Mouse (Mus musculus) induced T-regulatory cell, adult 2 months (primary cell): ENCODE data around the gene Cast.

Experiments used
- DNase-seq: peaks from one replicate; pipeline ENCODE4 v3.0.0-alpha.2; 2012; ENCODE audit warnings: low read depth

Cast gene

GRCm38 (mm10) chr13:74808152-74808929, at the start of gene Cast:
Gene Cast (minus strand): TSS chr13:74808810.
- peak; percentile 81 for DNase-seq

DNA sequence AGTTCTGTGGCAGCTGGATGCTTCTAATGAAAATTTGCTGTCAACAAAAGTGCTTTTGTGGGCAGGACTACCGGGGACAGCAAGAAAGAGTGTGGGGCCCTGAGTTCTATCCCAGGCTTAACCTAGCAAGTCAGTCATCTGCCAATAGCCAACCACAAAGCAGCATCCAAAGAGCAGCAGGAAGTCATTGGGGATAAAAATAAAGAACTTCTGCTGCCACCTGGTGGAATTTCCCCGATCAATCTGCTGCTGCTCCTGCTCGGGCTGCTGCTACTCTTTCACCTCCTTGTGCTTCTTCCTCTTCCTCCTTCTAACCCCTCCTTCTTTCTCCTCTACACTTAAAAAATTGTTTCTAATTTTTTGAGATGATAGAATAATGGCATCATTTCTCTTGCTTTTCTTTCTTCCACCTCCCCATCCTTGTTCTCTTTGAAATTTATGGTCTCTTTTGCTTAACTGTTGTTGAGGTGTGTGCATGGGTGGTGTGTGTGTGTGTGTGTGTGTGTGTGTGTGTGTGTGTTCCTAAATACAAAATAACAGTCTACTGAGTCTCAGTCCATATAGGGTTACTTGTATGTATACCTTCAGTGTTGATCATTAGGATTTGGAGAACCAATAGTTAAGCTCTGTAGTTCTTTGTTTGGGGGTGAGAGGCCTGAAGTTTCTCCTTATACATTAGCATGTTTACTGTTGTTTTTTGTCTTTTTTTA, 45.9 kb upstream of the Cast start:
- DNase-seq = peak; percentile 87

DNA sequence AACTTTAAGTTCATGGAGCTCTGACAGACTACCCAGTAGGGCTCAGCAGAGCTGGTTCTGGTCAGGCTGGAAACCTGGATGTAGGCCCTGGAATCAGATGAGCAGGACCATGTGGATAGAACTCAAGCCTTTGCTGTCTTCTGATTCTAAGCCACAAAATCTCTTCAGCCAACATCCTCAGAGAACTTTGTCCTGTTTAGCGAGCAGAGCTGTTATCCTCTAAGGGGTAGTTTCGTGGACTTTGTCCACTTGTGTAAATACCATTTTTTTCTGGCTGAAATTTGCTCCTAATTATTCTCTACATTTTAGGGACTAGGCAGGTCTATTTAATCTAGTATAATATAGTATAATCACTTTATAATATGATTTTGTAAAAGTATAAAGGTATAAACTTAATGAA, 42.2 kb upstream of the Cast start:
- no peak for DNase-seq

DNA sequence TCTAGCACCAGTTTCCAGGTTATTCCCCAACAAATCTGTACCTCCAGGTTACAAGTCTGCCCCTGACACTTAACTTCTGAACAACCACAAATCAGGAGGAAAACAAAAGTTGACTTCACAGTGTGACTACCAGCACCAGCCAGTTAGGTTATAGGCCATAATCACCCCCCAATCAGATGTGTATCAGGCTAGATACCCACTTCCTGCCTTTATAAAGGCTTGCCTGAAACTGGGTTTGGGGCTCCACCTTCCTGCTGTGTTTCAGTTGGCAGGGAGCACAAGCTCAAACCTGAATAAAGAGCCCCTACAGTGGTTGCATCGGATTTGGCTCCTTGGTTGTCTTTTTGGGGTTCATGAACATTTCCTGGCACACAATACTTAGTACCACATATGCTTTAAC, 37.3 kb upstream of the Cast start:
- peak; percentile 70 for DNase-seq

DNA sequence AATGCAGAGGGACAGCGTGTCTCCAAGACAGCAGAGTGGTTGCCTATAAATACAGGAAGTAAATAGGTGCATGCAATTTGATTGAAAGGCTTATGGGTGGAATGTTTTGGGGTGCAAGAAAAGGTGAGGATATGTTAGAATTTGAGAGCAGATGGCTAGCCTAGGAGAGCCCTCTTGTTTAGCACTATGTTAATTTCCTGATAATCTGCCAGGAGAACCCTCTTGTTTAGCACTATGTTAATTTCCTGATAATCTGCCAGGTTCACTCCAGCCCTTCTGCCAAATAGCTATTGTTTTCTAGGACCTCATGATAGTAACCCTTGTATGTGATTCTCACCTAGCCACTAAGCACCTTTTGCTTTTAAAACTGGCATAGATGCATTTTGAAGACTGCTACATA, 25.9 kb upstream of the Cast start:
- DNase-seq = no peak

GRCm38 (mm10) chr13:74822095-74822494, 13.5 kb upstream of the Cast start:
- no peak for DNase-seq

DNA sequence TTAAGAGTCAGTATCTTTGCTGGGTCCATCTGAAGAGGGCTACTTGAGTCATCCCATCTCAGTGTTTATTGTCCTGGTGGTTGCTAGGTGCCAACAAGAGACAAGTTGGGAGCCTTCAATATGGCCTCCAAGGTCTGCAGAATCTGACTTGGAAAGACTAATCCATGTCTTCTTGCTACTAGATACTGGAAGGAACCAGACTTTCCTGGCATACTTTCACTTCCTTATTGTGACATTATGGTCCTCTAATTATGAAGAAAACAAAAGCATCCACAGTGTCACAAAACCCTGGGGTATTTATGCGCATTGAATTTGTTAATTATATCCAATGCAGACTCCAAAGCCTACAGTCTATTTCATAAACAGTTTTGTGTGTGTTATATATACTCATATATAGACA, 7.1 kb upstream of the Cast start:
- no peak for DNase-seq

DNA sequence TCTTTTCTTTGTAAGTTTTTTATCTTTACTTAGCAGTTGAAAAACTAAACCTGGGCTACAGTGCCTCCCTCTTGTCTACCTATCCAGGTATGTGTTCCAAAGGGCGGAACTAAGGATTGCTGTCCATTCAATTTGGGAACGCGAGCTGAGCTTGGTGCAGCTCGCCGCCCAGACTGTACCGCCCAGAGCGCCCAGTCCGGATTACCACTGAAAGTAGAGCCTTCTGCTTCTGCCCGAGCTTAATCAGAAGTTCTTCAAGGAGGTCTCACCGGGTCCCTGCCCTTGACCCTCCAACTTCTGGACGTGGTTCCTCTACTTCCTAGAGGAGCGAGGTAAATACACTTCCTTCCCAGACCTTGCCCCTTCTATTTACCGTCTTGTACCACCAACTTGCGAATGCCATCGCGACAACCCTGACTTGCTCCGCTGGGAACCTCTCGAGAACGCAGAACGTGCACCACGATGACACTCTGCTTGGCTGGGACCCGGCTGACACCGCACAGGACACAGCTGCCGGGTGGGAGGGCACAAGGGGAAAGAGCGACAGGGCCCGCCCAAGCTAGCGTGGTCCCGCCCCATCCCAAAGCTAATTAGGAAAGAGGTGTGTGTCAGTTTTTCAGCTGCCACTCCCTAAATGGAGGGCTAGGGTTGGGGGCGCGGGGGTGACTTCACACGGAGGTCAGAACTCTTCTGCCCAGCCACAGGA, 1.0 kb downstream of the Cast start:
- peak; percentile 90 for DNase-seq

GRCm38 (mm10) chr13:74806934-74807333, 1.7 kb downstream of the Cast start:
- DNase-seq = peak; percentile 67

- DNase-seq = no peak
Observed at GRCm38 (mm10) chr13:74794435-74794834, 14.2 kb downstream of the Cast start.

DNA sequence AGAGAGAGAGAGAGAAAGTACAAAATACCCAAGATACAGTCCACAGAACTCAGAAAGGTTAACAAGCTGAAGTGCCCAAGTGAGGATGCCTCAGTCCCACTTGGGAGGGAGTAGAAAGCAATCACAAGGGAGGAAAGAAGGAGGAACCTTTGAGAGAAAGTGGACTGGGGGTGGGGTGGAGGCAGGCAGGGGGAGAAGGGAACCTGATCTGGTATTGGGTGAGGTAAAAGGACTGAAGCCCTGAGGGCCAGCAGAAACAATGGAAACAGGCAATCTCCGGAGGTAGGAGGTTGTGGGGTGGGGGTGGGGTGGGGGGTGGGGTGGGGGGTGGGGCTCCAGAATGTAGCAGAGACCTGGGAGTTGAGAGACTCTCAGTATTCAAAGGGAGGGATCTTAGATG, 20.9 kb downstream of the Cast start:
- no peak for DNase-seq

- no peak for DNase-seq
Observed at GRCm38 (mm10) chr13:74772151-74772550, 36.5 kb downstream of the Cast start.

- DNase-seq = peak; percentile 96
Observed at GRCm38 (mm10) chr13:74770480-74770879, 38.1 kb downstream of the Cast start.

DNA sequence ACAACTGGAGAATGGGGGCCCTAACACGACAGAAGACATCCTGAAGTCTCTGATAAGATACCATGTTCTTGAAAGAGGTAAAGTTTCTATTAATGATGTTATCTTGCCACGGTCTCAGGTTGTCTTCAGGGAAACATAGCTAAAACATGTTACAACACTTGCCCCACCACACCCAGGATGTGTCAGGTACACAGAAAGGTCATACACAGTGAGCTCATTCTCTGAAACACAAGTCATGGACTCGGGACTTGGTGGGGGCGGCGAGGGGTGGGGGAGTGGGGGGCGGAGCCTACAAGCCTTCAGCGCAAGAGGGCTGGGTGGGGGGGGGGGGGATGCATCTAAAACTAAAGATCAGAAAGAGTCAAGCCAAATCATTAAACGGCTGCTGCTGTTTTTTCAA, 38.7 kb downstream of the Cast start:
- DNase-seq = peak; percentile 78

DNA sequence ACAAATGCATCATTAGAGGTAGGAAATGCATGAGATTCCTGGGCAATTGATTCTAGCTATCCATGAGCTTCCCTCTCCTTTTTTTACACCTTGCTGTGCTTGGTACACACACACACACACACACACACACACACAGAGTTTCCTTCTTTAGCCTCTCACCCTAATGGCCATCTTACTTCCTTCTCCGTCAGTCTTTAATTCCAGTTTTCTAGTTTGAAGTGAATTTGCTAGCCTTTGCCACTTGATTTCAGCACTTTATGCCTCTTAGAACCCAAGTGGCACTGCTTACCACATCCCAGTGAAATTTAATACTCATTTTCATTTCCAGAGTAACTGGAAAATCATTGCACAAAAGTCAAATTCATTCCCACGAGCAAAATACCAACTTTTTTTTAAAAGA, 41.4 kb downstream of the Cast start:
- DNase-seq = peak; percentile 14

GRCm38 (mm10) chr13:74762741-74763140, 45.9 kb downstream of the Cast start:
- DNase-seq = no peak

GRCm38 (mm10) chr13:74759152-74759551, 49.5 kb downstream of the Cast start:
- DNase-seq = no peak

GRCm38 (mm10) chr13:74743219-74743618, 65.4 kb downstream of the Cast start:
- DNase-seq = no peak

DNA sequence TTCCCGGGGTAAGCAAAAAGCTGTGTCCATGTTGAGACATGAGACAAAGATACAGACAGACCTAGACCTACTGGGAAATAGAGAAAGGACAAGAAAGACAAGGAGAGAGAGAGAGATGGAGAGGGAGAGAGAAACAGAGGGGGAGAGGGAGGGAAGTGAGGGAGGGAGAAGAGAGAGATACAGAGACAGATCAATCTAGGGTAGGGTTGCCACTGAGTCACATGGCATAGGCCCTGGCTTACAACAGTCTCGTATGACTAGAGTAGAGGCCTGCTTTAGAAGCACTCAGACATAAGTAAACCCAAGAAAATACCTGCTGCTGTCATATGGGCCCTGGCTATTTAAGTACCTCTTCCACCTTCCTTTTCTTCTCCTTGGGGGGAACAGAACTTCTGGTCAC, 72.2 kb downstream of the Cast start:
- DNase-seq = no peak

- DNase-seq = no peak
Observed at GRCm38 (mm10) chr13:74735834-74736233, 72.8 kb downstream of the Cast start.

DNA sequence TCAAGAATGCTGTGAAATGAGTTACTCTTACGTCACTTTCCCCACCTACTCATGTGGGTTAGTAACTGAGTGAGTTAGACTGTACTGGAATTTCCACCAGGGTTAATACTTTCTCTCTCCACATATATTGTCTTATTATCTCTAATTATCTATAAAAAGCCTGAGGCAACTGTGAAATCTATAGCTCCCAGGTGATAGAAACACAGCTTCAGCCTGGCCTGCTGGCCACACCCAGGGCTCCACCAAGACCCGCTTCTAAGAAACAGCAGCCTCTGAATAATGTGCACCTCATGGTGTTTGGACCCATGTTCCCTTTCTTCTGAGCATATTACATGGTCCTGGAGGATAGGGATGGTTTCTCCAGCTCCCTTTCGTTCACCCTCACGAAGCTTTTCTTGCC, 74.9 kb downstream of the Cast start:
- DNase-seq = no peak

DNA sequence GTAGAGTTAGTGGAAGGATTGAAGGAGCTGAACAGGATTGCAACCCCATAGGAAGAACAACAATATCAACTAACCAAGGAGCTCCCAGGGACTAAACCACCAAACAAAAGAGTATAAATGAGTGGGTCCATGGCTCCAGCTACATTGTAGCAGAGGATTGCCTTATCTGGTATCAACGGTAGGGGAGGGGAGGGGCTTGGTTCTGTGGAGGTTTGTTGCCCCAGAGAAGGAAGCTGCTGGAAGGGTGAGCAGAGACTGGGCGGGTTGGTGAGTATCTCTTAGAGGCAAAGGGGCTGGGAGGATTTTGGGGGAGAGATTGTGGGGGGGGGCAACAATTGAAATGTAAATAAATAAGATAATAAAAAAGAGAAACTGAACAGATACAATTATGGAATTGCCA, 89.6 kb downstream of the Cast start:
- no peak for DNase-seq

DNA sequence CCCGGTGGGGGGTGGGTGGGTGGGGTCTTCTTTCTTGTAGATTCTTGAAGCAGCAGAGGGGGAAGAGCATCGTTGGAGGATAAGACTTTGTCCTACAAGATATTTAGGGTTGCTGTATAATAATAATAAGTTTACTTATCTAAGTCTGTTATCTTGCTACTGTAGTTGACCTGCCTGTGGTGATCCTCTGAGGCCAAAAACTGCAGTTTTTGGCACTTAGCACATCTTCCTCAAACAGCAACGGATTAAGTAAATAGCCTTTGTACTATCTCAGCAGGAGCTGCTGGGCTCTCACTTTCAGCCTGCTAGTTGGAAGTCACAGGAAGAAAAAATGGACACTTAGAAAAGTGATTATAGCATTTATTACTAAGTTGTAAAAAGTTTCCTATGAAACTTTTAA, 112.4 kb downstream of the Cast start:
- no peak for DNase-seq
